Mouse (Mus musculus) T-helper 17 cell (primary cell): Measurements from ENCODE around the gene Zmym3.
"Not testable (repeated sequence)": the region's sequence is repeated elsewhere in the genome, so short reads cannot be mapped to it uniquely, and the experiment has no call there.

Source experiments
- in situ Hi-C, 2 experiments: fragments of 300-600 bp; cut with MboI, MseI; formaldehyde crosslinking; loops; 1 replicate in 1 of 2; 2 replicates in 1 of 2; pipeline ENCODE4 v1.15.1; 2025; ENCODE audit warnings: high pct_unique_total_duplicates in 2 of 2

Zmym3 gene

DNA sequence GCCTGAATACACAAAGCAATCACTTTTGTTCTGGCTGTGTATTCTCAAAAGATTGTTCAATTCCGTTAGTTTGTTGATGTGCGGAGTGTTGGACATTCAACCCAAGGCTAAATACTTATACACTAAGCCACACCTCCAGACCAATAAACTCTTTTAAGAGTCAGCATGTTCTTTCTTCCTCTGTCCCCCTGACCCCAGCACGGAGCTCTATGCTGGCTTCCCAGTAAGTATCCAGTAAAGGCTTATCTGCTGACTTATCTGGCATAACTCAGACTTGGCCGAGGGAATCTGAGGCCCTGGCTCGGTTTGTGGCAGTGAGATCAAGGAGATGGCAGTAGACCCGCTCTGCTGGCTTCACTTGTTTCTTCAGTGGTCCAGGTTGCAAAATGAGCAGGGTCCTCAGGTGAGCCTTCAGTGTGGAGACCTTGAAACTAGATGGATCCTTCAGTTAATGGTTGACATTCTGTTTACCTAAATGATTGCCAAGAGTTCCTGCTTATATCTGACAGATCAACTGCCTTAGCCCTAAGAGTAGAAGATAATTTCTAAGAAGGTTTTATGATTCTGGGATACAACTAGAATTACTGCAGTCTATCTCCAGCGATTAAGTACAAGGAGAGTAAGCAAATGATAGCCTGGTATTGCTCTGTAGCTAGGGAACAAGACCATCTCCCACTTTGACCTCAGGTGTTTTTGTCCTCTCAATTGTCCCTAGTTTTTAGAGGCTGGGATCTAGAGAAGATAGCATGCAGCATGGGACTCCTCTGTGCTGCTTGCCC, 44.3 kb downstream of the Zmym3 start, which contains the start of gene Gjb1:
Gene Gjb1 (plus strand): TSS at position 189 of the 779 bp plus-strand sequence.
- in situ Hi-C loops: no loop called here

DNA sequence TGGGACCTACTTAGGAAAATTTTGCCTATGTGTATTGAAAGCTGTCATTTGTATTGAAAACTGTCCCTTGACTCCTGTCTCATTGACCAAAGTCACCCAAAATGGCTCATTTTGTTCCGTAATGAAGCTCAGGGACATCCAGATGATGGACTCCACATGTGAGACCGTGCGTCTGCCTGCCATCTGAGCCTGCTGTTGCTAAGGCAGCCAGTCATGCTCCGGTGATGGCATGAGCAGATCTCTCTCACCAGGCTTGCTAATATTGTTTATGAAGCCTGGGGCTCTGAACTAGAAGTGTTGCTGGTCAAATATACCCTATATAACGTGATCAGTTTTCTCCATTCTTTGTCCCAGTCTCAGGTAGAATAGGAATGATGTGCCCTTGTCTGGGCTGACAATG, 47.7 kb downstream of the Zmym3 start:
- in situ Hi-C loops: no loop called here

DNA sequence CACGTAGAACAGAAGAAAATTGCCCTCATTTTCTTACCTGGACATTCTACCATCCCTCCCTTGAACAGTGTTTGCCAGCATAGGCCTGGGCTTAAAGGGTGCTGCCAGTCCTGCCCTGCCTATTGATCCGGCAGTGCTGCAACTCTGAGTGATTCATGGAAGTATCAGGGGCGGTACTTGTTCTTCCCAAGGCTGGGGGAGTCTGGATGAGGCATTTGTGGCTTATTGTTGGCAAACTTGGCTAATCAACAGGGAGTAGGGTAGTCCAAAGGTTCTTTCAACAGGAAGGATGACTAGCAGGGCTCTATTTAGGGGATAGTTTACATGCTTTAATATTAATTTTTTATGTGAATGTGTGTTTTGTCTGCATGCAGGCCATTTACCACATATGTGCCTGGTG, 50.1 kb downstream of the Zmym3 start:
- in situ Hi-C loops: no loop called here

DNA sequence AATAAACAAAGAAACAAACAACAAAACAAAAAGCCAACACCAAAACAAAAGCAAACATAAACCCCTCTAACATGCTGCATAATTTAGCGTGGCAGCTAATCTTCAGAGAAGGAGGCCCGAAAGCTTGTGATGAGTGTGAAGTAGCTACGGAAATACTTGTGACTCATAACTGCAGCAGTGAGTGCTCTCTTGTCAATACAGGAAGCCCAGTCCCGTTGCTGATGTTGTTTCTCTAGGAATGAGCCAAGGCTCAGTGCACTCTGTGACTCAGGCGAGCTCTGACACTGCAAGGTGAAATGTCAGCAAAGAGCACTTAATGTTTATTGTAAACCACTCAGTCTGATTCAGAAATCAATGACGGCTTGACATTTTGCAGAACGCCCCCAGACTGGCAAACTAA, 51.6 kb downstream of the Zmym3 start:
- in situ Hi-C loops: no loop called here

- in situ Hi-C loops: not testable (repeated sequence)
Measured at GRCm38 (mm10) chrX:101358902-101359301, 61.7 kb downstream of the Zmym3 start.
